Mouse (Mus musculus) embryonic fibroblast, embryonic 13.5 days (primary cell): Measurements from ENCODE around the gene AI481877.

Source experiments
- CTCF ChIP-seq: IDR thresholded peaks from 2 replicates; pipeline ENCODE4 v1.5.1; 2011; ENCODE audit warnings: mild to moderate bottlenecking, control low read depth, low read length, moderate library complexity, borderline replicate concordance; ENCODE audit not compliant: insufficient read depth
- POLR2A ChIP-seq: IDR thresholded peaks from 2 replicates; pipeline ENCODE4 v1.6.1; 2011; ENCODE audit warnings: low read depth, mild to moderate bottlenecking, control low read depth, low read length, moderate library complexity

- no peak for TF ChIP-seq CTCF
- no peak for TF ChIP-seq POLR2A
These were observed 102.2 kb downstream of the AI481877 start for GRCm38 (mm10) chr4:59036490-59037127.
